Mouse (Mus musculus) lung, adult 2 months (tissue): ENCODE data around the gene Klhl29.

Source experiments
- CTCF ChIP-seq: fragments of 200-500 bp; IDR thresholded peaks from 2 replicates; pipeline ENCODE4 v1.5.1; 2011; ENCODE audit warnings: mild to moderate bottlenecking, low read length, control low read depth; ENCODE audit not compliant: insufficient read depth
- POLR2A ChIP-seq: fragments of 200-500 bp; IDR thresholded peaks from 2 replicates; pipeline ENCODE4 v1.6.1; 2011; ENCODE audit warnings: low read depth, mild to moderate bottlenecking, control low read depth, low read length, borderline replicate concordance; ENCODE audit errors: extremely low read depth

DNA sequence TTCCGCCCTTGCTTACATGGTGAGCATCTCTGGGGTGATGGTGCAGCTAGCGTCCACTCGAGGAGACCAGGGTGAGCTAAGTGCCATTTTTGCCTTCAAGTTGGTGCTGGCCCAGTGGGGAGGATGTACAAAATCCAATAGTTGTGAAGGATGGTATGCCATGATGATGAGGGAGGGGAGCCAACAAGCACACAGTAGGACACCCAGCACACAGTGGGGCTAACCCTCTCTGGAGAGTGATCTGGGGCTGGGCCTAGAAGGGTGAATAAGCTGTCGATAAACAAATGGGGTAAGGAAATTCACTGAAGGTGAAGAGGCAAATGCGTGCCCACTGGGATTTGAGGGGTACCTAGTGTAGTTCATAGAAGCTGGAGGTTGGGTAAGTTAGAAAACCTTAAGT, 290.8 kb downstream of the Klhl29 start:
- TF ChIP-seq POLR2A: no peak
- no peak for TF ChIP-seq CTCF
